Mouse (Mus musculus) forebrain, embryonic 16.5 days (tissue): ENCODE data around the gene Gm6020. TPM values are rescaled to one million over a fixed set of nuclear protein-coding genes. Genes with fewer than 3 reads are reported as not detected.
"Not testable (repeated sequence)": the region's sequence is repeated elsewhere in the genome, so short reads cannot be mapped to it uniquely, and the experiment has no call there.

Experiments
- ATAC-seq: fragments of 200-750 bp; cut with Nextera tagmentation; 2 replicates; pipeline ENCODE4 v1.8.0; 2017; ENCODE audit warnings: mild to moderate bottlenecking, moderate library complexity
- H3K27ac ChIP-seq: fragments of 300-500 bp; sonication (generic); 2 replicates; pipeline ENCODE4 v1.5.1; 2014; ENCODE audit warnings: low read length, control low read depth
- H3K27me3 ChIP-seq: fragments of 300-500 bp; sonication (generic); replicated peaks from 2 replicates; pipeline ENCODE4 v1.6.1; 2014; ENCODE audit warnings: low read length; ENCODE audit not compliant: control insufficient read depth, insufficient read depth
- H3K36me3 ChIP-seq: fragments of 300-500 bp; sonication (generic); 2 replicates; pipeline ENCODE4 v1.6.1; 2014; ENCODE audit not compliant: control insufficient read depth, insufficient read depth
- H3K4me1 ChIP-seq: fragments of 300-500 bp; sonication (generic); replicated peaks from 2 replicates; pipeline ENCODE4 v1.6.1; 2014; ENCODE audit warnings: low read length; ENCODE audit not compliant: control insufficient read depth, insufficient read depth
- H3K4me2 ChIP-seq: fragments of 300-500 bp; sonication (generic); 2 replicates; pipeline ENCODE4 v1.6.1; 2014; ENCODE audit warnings: mild to moderate bottlenecking, low read length, control low read depth
- H3K4me3 ChIP-seq: fragments of 300-500 bp; sonication (generic); replicated peaks from 2 replicates; pipeline ENCODE4 v1.5.1; 2014; ENCODE audit warnings: mild to moderate bottlenecking, low read length, control low read depth
- H3K9ac ChIP-seq: fragments of 300-500 bp; sonication (generic); replicated peaks from 2 replicates; pipeline ENCODE4 v1.6.1; 2014; ENCODE audit warnings: low read depth, low read length, control low read depth
- H3K9me3 ChIP-seq: fragments of 300-500 bp; sonication (generic); 2 replicates; pipeline ENCODE4 v1.6.1; 2016; ENCODE audit warnings: low read length; ENCODE audit not compliant: control insufficient read depth
- WGBS: fragments of 180-500 bp; shearing (Covaris S2); extraction: QIAGEN DNeasy Blood & Tissue Kit; methylation state at CpG from one replicate; pipeline ENCODE4 v1.1.7; 2014; 5-methylcytosine and 5-hydroxymethylcytosine counted together
- polyA plus RNA-seq: library from polyadenylated mRNA; unstranded; fragments of >200 nt; fragmentation: Nextera tagmentation; extraction: Ambion mirVana; gene quantifications from 2 replicates; pipeline ENCODE4 v1.2.1, GENCODE M21; 2015

The Gm6020 gene
- polyA plus RNA-seq = not detected in 2 replicates

DNA sequence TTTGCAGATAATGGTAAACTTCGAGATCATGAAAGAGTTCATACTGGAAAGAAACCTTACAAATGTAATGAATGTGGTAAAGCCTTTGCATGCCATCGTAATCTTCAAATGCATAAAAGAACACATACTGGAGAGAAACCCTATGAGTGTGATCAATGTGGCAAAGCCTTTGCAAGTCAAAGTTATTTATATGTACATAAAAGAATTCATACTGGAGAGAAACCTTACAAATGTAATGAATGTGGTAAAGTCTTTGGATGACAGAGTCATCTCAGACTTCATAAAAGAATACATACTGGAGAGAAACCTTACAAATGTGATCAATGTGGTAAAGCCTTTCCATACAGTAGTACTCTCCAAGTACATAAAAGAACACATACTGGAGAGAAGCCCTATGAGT lies at the start of gene Gm6020:
Gm6020 (plus strand) TSS at position 301 of the 400 bp plus-strand sequence.
- H3K4me1 ChIP-seq, H3K27ac ChIP-seq, H3K4me3 ChIP-seq, H3K9me3 ChIP-seq, H3K27me3 ChIP-seq, H3K36me3 ChIP-seq, H3K9ac ChIP-seq, H3K4me2 ChIP-seq, ATAC-seq: not testable (repeated sequence)
- WGBS = 86% methylated on average over 2 of the region's 2 CpGs

DNA sequence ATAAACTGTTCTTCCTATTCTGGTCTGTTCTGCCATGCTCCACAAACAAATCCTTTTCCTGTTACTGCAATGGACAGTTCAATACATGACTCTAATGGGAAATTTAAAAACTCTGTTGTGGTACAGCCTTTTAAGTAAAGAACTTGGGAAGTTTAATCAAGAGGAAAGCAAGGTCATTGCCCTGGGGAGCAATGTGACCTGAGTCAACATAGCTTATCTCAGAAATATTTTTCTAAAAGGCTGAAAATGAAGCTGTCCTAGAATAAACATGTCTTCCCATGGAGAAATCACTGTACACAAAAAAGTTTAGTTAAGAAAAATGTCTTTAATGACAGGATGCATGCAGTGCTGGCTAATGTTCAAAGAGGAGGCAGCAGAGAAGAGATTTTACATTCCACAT lies 45.0 kb upstream of the Gm6020 start:
- Histone ChIP-seq H3K27ac (no peak overlapping the region), H3K27me3 (no peaks in the 10 kb centered on the region), H3K9me3 (no peaks in the 10 kb centered on the region), H3K4me3 (no peak overlapping the region), H3K4me1 (peaks cover 7% of the 10 kb centered on the region), H3K9ac (no peak overlapping the region), H3K36me3 (no peaks in the 10 kb centered on the region), H3K4me2 (no peak overlapping the region)
- no peak for ATAC-seq

DNA sequence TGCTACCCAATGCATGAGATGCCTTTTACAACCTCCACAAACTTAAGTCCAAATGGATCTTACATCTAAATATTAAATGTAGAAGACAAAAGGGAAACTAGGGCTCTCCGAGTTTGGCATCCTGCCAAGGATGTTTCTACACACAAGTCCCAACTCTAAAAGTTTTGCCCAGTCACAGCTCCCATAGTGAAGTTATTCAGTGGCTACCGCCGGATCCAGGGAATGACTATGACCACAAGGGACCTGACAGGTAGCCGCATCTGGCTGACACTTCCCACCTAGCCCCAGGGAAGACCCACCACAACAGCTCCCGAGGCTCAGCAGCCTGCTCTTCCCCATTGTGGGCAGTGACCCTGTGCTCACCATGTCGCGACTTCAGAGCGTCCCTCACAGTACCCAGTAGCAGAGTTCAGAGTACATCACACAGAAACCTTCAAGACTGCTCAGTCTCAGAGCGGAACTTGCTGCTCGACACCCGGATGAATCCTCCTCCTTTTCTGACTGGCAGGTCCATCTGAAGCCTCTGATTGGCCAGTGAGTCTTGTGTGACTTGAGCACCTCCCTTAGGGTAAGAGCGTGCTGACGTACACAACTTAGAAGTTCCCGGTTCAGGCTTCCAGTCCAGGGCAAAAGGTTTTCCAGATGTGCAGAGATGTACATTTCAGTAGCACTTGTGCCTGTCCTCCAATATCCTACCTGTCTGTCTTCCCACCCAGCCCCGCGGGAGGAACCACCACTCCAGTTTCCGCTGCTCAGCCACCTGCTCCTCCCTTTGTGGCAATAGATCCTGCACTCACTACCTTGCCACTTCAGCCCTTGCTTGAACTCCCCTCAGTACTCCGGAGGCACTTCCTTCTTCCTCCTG lies 43.1 kb upstream of the Gm6020 start, which contains the start of gene Zfp950:
Zfp950 (minus strand) TSS at position 499 of the 865 bp plus-strand sequence.
- Histone ChIP-seq H3K4me1 (peaks cover 7% of the 10 kb centered on the region), H3K4me2 (peak within 1 kb of the TSS; percentile 87), H3K4me3 (peak within 1 kb of the TSS; percentile 69), H3K36me3 (no peaks in the 10 kb centered on the region), H3K9ac (peak within 1 kb of the TSS; percentile 70), H3K9me3 (no peaks in the 10 kb centered on the region), H3K27ac (no peak within 1 kb of the TSS), H3K27me3 (no peaks in the 10 kb centered on the region)
- WGBS = under 1% methylated on average over 18 of the region's 18 CpGs
- ATAC-seq = peak; percentile 100

DNA sequence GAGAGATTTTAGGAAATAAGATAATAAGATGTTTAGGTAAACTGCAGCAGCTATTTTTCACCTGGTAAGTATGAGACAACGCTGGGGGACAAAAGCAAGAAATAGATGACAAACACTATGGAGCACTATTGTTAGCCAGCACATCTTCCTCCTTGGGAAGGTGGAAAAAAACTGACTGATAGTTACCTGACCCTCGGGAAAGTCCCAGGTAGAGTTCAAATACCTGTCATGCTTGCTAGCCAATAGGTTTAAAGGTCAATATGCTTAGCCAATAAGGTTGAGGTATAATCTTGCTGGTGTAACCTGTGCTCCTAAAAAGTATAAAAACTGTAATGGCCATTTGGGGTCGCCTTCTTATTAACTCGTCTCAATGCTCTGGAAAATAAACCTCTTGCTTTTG lies 42.4 kb upstream of the Gm6020 start:
- H3K9ac ChIP-seq = peak overlapping the region; percentile 70
- H3K9me3 ChIP-seq = no peaks in the 10 kb centered on the region
- H3K4me1 ChIP-seq = peaks cover 7% of the 10 kb centered on the region
- H3K27me3 ChIP-seq = no peaks in the 10 kb centered on the region
- H3K4me2 ChIP-seq = peak overlapping the region; percentile 87
- no peak for ATAC-seq
- H3K27ac ChIP-seq = no peak overlapping the region
- WGBS = 18% methylated on average over 4 of the region's 4 CpGs
- peak overlapping the region; percentile 69 for H3K4me3 ChIP-seq
- H3K36me3 ChIP-seq = no peaks in the 10 kb centered on the region

DNA sequence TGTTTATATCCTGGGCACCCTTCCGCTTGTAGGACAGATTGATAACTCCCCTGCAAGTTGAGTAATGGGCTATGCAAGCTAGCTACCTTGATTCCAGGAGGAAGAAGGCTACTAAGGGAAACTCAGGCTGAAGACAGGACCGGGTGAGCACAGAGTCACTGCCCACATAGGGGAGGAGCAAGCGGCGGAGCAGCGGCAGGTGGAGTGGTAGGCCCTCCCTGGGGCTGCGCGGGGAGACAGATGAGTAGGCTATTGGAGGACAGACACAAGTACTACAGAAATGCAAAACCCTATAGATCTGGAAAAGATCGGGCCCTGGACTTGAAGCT lies 32.4 kb upstream of the Gm6020 start:
- no peaks in the 10 kb centered on the region for H3K36me3 ChIP-seq
- 6% methylated on average over 8 of the region's 8 CpGs for WGBS
- no peaks in the 10 kb centered on the region for H3K9me3 ChIP-seq
- H3K27ac ChIP-seq = no peak overlapping the region
- no peaks in the 10 kb centered on the region for H3K27me3 ChIP-seq
- peak overlapping the region; percentile 24 for H3K4me3 ChIP-seq
- H3K9ac ChIP-seq = no peak overlapping the region
- H3K4me2 ChIP-seq = peak overlapping the region; percentile 45
- H3K4me1 ChIP-seq = no peaks in the 10 kb centered on the region
- 0 out of 2 replicates have a peak, but pooled peaks have one; percentile 18 for ATAC-seq

DNA sequence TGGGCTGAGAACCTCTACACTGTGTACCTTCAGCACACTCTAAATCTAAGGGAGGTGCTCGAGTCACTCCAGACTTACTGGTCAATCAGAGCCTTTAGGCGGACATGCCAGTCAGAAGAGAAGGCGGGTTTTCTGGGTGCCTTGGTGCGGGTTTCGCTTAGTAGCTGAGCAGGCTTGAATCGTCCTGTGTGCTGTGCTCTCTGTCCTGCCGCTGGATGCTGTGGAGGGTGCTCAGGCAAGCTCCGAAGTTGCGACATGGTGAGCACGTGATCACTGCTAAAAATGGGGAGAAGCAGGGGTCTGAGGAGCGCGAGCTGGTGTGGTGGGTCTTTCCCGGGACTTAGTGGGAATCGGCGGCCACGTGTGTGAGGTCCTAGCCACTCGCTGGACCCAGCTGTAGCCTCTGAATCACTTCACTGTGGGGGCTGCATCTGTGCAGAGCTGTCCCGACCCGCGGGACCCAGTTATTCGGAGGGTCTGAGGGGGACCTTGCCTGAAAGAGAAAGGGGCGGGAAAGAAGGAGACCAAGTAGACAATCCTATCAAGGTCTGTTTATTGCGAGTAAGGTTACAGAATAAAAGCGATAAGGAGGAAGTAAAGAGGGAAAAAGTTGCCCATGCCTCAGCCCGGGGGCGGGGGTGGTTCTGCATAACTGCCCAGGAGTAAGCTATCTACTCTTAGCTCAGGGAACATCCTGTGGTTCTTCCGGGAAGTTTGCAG lies 31.8 kb upstream of the Gm6020 start:
- Histone ChIP-seq H3K36me3 (no peaks in the 10 kb centered on the region), H3K27ac (no peak overlapping the region), H3K4me3 (peak overlapping the region; percentile 24), H3K4me1 (no peaks in the 10 kb centered on the region), H3K9me3 (no peaks in the 10 kb centered on the region), H3K27me3 (no peaks in the 10 kb centered on the region), H3K9ac (no peak overlapping the region), H3K4me2 (peak overlapping the region; percentile 45)
- peak; percentile 65; the same call in 1 of the 2 replicates for ATAC-seq
- WGBS = 7% methylated on average over 27 of the region's 27 CpGs

GRCm38 (mm10) chr19:61175756-61176324 lies 7.8 kb upstream of the Gm6020 start, which contains the start of gene Gm7102:
Gene Gm7102, minus strand, starts transcription at chr19:61176309.
- Histone ChIP-seq H3K27ac (no peak within 1 kb of the TSS), H3K27me3 (no peaks in the 10 kb centered on the region), H3K9ac (no peak within 1 kb of the TSS), H3K9me3 (0 out of 2 replicates have a peak, but pooled peaks cover 3% of the 10 kb centered on the region), H3K36me3 (no peaks in the 10 kb centered on the region), H3K4me3 (peak within 1 kb of the TSS; percentile 30), H3K4me2 (peak within 1 kb of the TSS; percentile 43), H3K4me1 (no peaks in the 10 kb centered on the region)
- whole genome bisulfite sequencing = 41% methylated on average over 39 of the region's 39 CpGs
- no peak for ATAC-seq

DNA sequence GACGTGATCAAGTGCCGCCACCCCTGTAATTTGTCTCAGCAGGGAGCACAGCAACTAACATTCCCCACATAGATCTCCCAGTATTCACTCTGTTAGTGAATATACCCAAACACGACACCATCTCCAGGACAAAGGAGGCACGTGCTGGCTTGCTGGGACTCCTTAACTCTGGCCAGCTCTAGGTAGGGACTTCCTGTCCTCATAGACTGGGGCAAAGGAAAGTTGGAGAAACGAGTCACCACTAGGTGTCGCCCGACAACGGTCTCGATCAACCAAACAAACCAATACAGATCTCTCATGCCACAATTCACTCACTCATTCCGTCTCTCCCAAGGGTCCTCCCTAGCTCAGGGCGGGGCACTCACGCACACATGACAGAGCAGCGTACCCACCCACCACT lies 15.6 kb downstream of the Gm6020 start:
- no peak for ATAC-seq
- Histone ChIP-seq H3K4me1 (no peaks in the 10 kb centered on the region), H3K27ac (no peak overlapping the region), H3K27me3 (no peaks in the 10 kb centered on the region), H3K4me3 (no peak overlapping the region), H3K9me3 (no peaks in the 10 kb centered on the region), H3K9ac (no peak overlapping the region), H3K36me3 (no peaks in the 10 kb centered on the region), H3K4me2 (no peak overlapping the region)
- WGBS = 12% methylated on average over 13 of the region's 13 CpGs

- no peak overlapping the region for H3K4me3 ChIP-seq
- H3K4me1 ChIP-seq = no peaks in the 10 kb centered on the region
- no peaks in the 10 kb centered on the region for H3K9me3 ChIP-seq
- H3K27me3 ChIP-seq = no peaks in the 10 kb centered on the region
- H3K9ac ChIP-seq = no peak overlapping the region
- no peak for ATAC-seq
- H3K36me3 ChIP-seq = no peaks in the 10 kb centered on the region
- no peak overlapping the region for H3K27ac ChIP-seq
- no peak overlapping the region for H3K4me2 ChIP-seq
- WGBS = 20% methylated on average over 10 of the region's 10 CpGs
Observed at GRCm38 (mm10) chr19:61199836-61200235, 16.1 kb downstream of the Gm6020 start.
